Mouse (Mus musculus): ENCODE measurements around the gene Mrvi1. TPM values are rescaled to one million over a fixed set of nuclear protein-coding genes. Genes with fewer than 3 reads are reported as not detected.
"Not testable (repeated sequence)": the region's sequence is repeated elsewhere in the genome, so short reads cannot be mapped to it uniquely, and the experiment has no call there.

Mrvi1 gene
- polyA plus RNA-seq, 1 experiment from 2014 or later, result 3.0 TPM

- no peak for ATAC-seq (ENCODE audit: low read depth)
- H3K27me3 ChIP-seq (replicated peaks; ENCODE audit: control insufficient read depth, insufficient read depth, low read length), result no peaks in the 10 kb centered on the region
- no peak overlapping the region for H3K27ac ChIP-seq (replicated peaks; ENCODE audit: low read depth, low read length)
- no peak overlapping the region for H3K9ac ChIP-seq (ENCODE audit: low read depth, low read length)
- H3K4me3 ChIP-seq (ENCODE audit: low read depth, low read length), result no peak overlapping the region
- WGBS, result 69% methylated on average over 3 of the region's 3 CpGs
- DNase-seq (ENCODE audit: low spot score), result no peak
- H3K4me1 ChIP-seq (ENCODE audit: control insufficient read depth, insufficient read depth, low read length), result no peaks in the 10 kb centered on the region
- no peaks in the 10 kb centered on the region for H3K9me3 ChIP-seq (ENCODE audit: control insufficient read depth, low read length)
- no peak overlapping the region for H3K4me2 ChIP-seq (ENCODE audit: low read depth, low read length)
- no peaks in the 10 kb centered on the region for H3K36me3 ChIP-seq (ENCODE audit: control insufficient read depth, insufficient read depth, low read length)
Measured at GRCm38 (mm10) chr7:110914531-110914930, 67.7 kb downstream of the Mrvi1 start.

- Histone ChIP-seq H3K27ac (replicated peaks; ENCODE audit: low read depth, low read length) (no peak overlapping the region), H3K9me3 (ENCODE audit: control insufficient read depth, low read length) (no peaks in the 10 kb centered on the region), H3K4me1 (ENCODE audit: control insufficient read depth, insufficient read depth, low read length) (no peaks in the 10 kb centered on the region), H3K27me3 (replicated peaks; ENCODE audit: control insufficient read depth, insufficient read depth, low read length) (no peaks in the 10 kb centered on the region), H3K4me2 (ENCODE audit: low read depth, low read length) (no peak overlapping the region), H3K36me3 (ENCODE audit: control insufficient read depth, insufficient read depth, low read length) (no peaks in the 10 kb centered on the region), H3K9ac (ENCODE audit: low read depth, low read length) (no peak overlapping the region), H3K4me3 (ENCODE audit: low read depth, low read length) (no peak overlapping the region)
- ATAC-seq (ENCODE audit: low read depth) (no peak), DNase-seq (ENCODE audit: low spot score) (no peak)
- whole genome bisulfite sequencing, result 97% methylated on average over 4 of the region's 4 CpGs
Measured at GRCm38 (mm10) chr7:110913754-110914153, 68.5 kb downstream of the Mrvi1 start.

GRCm38 (mm10) chr7:110908209-110909144, 73.8 kb downstream of the Mrvi1 start:
- H3K4me1 ChIP-seq (ENCODE audit: control insufficient read depth, insufficient read depth, low read length), result no peaks in the 10 kb centered on the region
- H3K9me3 ChIP-seq (ENCODE audit: control insufficient read depth, low read length), result no peaks in the 10 kb centered on the region
- ATAC-seq (ENCODE audit: low read depth) (no peak), DNase-seq (ENCODE audit: low spot score) (no peak)
- no peaks in the 10 kb centered on the region for H3K36me3 ChIP-seq (ENCODE audit: control insufficient read depth, insufficient read depth, low read length)
- WGBS, result 74% methylated on average over 8 of the region's 8 CpGs
- no peak overlapping the region for H3K9ac ChIP-seq (ENCODE audit: low read depth, low read length)
- H3K4me3 ChIP-seq (ENCODE audit: low read depth, low read length), result no peak overlapping the region
- no peaks in the 10 kb centered on the region for H3K27me3 ChIP-seq (replicated peaks; ENCODE audit: control insufficient read depth, insufficient read depth, low read length)
- H3K4me2 ChIP-seq (ENCODE audit: low read depth, low read length), result no peak overlapping the region
- H3K27ac ChIP-seq (replicated peaks; ENCODE audit: low read depth, low read length), result no peak overlapping the region

- DNase-seq (ENCODE audit: low spot score) (no peak), ATAC-seq (ENCODE audit: low read depth) (no peak)
- Histone ChIP-seq H3K36me3 (ENCODE audit: control insufficient read depth, insufficient read depth, low read length) (no peaks in the 10 kb centered on the region), H3K4me3 (ENCODE audit: low read depth, low read length) (no peak overlapping the region), H3K4me1 (ENCODE audit: control insufficient read depth, insufficient read depth, low read length) (no peaks in the 10 kb centered on the region), H3K9ac (ENCODE audit: low read depth, low read length) (no peak overlapping the region), H3K9me3 (ENCODE audit: control insufficient read depth, low read length) (no peaks in the 10 kb centered on the region), H3K27ac (replicated peaks; ENCODE audit: low read depth, low read length) (no peak overlapping the region), H3K27me3 (replicated peaks; ENCODE audit: control insufficient read depth, insufficient read depth, low read length) (no peaks in the 10 kb centered on the region), H3K4me2 (ENCODE audit: low read depth, low read length) (no peak overlapping the region)
- WGBS, result 68% methylated on average over 2 of the region's 2 CpGs
Measured at GRCm38 (mm10) chr7:110906566-110906965, 75.7 kb downstream of the Mrvi1 start.

GRCm38 (mm10) chr7:110903226-110903625, 79.0 kb downstream of the Mrvi1 start:
- Histone ChIP-seq H3K9me3 (ENCODE audit: control insufficient read depth, low read length) (no peaks in the 10 kb centered on the region), H3K9ac (ENCODE audit: low read depth, low read length) (no peak overlapping the region), H3K4me3 (ENCODE audit: low read depth, low read length) (no peak overlapping the region), H3K4me1 (ENCODE audit: control insufficient read depth, insufficient read depth, low read length) (no peaks in the 10 kb centered on the region), H3K27ac (replicated peaks; ENCODE audit: low read depth, low read length) (no peak overlapping the region), H3K36me3 (ENCODE audit: control insufficient read depth, insufficient read depth, low read length) (no peaks in the 10 kb centered on the region), H3K27me3 (replicated peaks; ENCODE audit: control insufficient read depth, insufficient read depth, low read length) (no peaks in the 10 kb centered on the region), H3K4me2 (ENCODE audit: low read depth, low read length) (no peak overlapping the region)
- DNase-seq (ENCODE audit: low spot score) (no peak), ATAC-seq (ENCODE audit: low read depth) (no peak)
- 82% methylated on average over 7 of the region's 7 CpGs for WGBS

DNA sequence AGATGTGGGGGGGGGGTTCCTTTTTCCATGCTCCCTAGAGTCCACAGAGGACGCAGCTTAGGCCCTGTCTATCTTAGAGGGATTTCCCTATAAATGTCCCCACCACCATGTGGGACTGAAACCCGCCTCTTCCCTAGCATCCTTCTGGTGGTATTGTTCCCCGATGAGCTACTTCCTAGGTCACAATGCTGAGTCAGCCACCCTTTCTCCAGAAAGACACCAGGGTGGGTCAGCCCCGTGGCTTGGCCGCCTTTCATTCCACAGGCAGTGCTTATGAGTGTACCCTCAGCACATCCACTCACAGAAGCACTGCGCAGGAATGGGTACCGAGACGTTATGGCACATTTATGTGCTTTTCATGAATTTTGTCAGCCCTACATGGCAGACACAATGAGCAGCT, 85.1 kb downstream of the Mrvi1 start:
- Histone ChIP-seq H3K27ac (replicated peaks; ENCODE audit: low read depth, low read length) (no peak overlapping the region), H3K36me3 (ENCODE audit: control insufficient read depth, insufficient read depth, low read length) (no peaks in the 10 kb centered on the region), H3K9me3 (ENCODE audit: control insufficient read depth, low read length) (no peaks in the 10 kb centered on the region), H3K4me2 (ENCODE audit: low read depth, low read length) (no peak overlapping the region), H3K27me3 (replicated peaks; ENCODE audit: control insufficient read depth, insufficient read depth, low read length) (no peaks in the 10 kb centered on the region), H3K4me3 (ENCODE audit: low read depth, low read length) (no peak overlapping the region), H3K9ac (ENCODE audit: low read depth, low read length) (no peak overlapping the region), H3K4me1 (ENCODE audit: control insufficient read depth, insufficient read depth, low read length) (no peaks in the 10 kb centered on the region)
- ATAC-seq (ENCODE audit: low read depth) (no peak), DNase-seq (ENCODE audit: low spot score) (no peak)
- 91% methylated on average over 8 of the region's 8 CpGs for WGBS

GRCm38 (mm10) chr7:110896453-110896852, 85.8 kb downstream of the Mrvi1 start:
- H3K9me3 ChIP-seq (ENCODE audit: control insufficient read depth, low read length), result no peaks in the 10 kb centered on the region
- H3K4me3 ChIP-seq (ENCODE audit: low read depth, low read length), result no peak overlapping the region
- no peak overlapping the region for H3K9ac ChIP-seq (ENCODE audit: low read depth, low read length)
- WGBS, result 84% methylated on average over 7 of the region's 7 CpGs
- DNase-seq (ENCODE audit: low spot score) (no peak), ATAC-seq (ENCODE audit: low read depth) (no peak)
- no peaks in the 10 kb centered on the region for H3K36me3 ChIP-seq (ENCODE audit: control insufficient read depth, insufficient read depth, low read length)
- H3K4me1 ChIP-seq (ENCODE audit: control insufficient read depth, insufficient read depth, low read length), result no peaks in the 10 kb centered on the region
- no peak overlapping the region for H3K4me2 ChIP-seq (ENCODE audit: low read depth, low read length)
- no peak overlapping the region for H3K27ac ChIP-seq (replicated peaks; ENCODE audit: low read depth, low read length)
- H3K27me3 ChIP-seq (replicated peaks; ENCODE audit: control insufficient read depth, insufficient read depth, low read length), result no peaks in the 10 kb centered on the region

DNA sequence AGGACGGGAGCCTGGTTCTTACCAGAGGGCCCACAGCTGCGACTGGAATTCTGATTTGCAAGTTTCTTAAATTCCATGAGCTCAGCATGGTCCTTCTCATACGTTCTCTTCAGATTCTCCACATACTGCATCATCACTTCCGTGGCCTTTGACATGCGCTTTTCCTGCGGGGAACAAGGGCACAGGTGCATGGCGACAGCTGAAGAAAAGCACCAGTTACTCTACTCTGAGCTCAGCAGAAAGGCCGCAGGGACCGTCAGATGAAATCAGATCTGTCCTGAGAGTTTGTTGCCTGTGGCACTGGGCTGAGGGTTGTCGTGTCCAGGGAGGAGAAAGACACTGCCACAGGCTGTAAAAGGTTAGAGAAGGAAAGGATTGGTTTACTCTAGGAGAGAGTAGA, 86.5 kb downstream of the Mrvi1 start:
- H3K27ac ChIP-seq (replicated peaks; ENCODE audit: low read depth, low read length); H3K9me3 ChIP-seq (ENCODE audit: control insufficient read depth, low read length); H3K36me3 ChIP-seq (ENCODE audit: control insufficient read depth, insufficient read depth, low read length); H3K4me2 ChIP-seq (ENCODE audit: low read depth, low read length); H3K4me3 ChIP-seq (ENCODE audit: low read depth, low read length); H3K4me1 ChIP-seq (ENCODE audit: control insufficient read depth, insufficient read depth, low read length); H3K27me3 ChIP-seq (replicated peaks; ENCODE audit: control insufficient read depth, insufficient read depth, low read length); H3K9ac ChIP-seq (ENCODE audit: low read depth, low read length): not testable (repeated sequence)
- ATAC-seq (ENCODE audit: low read depth) (peak; percentile 73), DNase-seq (ENCODE audit: low spot score) (peak; percentile 47)
- WGBS, result 56% methylated on average over 10 of the region's 10 CpGs

DNA sequence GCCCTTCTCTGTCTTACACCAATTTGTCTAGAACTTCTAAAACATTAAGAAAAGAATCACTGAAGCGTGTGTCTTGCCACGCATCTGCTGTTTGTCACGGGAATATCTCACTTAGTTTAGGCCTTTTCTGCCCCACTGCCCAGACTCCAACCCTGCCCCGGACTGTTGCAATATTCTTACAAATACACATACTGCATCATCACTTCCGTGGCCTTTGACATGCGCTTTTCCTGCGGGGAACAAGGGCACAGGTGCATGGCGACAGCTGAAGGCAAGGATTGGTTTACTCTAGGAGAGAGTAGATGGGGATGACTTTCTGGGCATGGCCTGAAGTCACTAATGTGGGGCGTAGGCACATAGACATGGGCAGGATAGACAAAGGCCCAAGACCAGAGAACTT, 87.6 kb downstream of the Mrvi1 start:
- no peak overlapping the region for H3K9ac ChIP-seq (ENCODE audit: low read depth, low read length)
- no peak for ATAC-seq (ENCODE audit: low read depth)
- no peak overlapping the region for H3K4me2 ChIP-seq (ENCODE audit: low read depth, low read length)
- 86% methylated on average over 9 of the region's 9 CpGs for WGBS
- no peaks in the 10 kb centered on the region for H3K27me3 ChIP-seq (replicated peaks; ENCODE audit: control insufficient read depth, insufficient read depth, low read length)
- H3K4me1 ChIP-seq (ENCODE audit: control insufficient read depth, insufficient read depth, low read length), result no peaks in the 10 kb centered on the region
- no peak overlapping the region for H3K4me3 ChIP-seq (ENCODE audit: low read depth, low read length)
- H3K9me3 ChIP-seq (ENCODE audit: control insufficient read depth, low read length), result no peaks in the 10 kb centered on the region
- no peaks in the 10 kb centered on the region for H3K36me3 ChIP-seq (ENCODE audit: control insufficient read depth, insufficient read depth, low read length)
- no peak for DNase-seq (ENCODE audit: low spot score)
- H3K27ac ChIP-seq (replicated peaks; ENCODE audit: low read depth, low read length), result no peak overlapping the region

All from embryonic facial prominence, embryonic 14.5 days (tissue).